Mouse (Mus musculus): ENCODE data around the gene Casc3. TPM values are rescaled to one million over a fixed set of nuclear protein-coding genes. Genes with fewer than 3 reads are reported as not detected.

Casc3 gene
- total and polyA plus RNA-seq, 3 experiments, result 14.4 to 71.7 (median 16.7) TPM

DNA sequence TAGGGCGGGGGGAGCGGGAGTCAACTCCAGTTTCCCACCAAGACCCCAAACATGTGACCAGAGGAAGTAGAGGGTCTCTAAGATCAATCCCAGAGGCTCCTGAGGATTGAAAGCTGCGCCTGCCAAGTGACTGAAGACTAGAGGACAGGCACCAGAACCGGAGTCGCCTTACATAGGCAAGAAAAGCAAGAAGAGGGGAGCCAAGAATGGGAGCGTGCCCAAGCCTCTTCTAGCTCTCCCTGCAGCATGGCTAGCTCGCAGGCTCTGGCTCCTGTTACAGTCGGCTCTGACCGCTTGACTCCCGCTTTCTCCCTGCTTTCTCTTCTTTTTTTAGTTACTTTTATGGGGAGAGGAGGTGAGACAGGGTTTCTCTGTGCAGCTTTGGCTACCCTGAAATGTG lies 19.5 kb upstream of the Casc3 start:
- dilution Hi-C loops (cut with MboI; ENCODE audit: extremely low pct_ligation_motif_present, extremely low pct_unique_long_range_greater_than_20kb, low sequenced_read_pairs) (no loop called here), in situ Hi-C loops (cut with MboI; ENCODE audit: low pct_ligation_motif_present, low pct_unique_long_range_greater_than_20kb, low sequenced_read_pairs) (loop anchor here (5.0 to 10.0 kb wide), 2 partner anchors 60 to 88 kb away; partner anchors contain the start of gene Med24)
- Histone ChIP-seq H3K79me2 (replicated peaks; ENCODE audit: control insufficient read depth, extremely low read depth, insufficient read depth, poor library complexity, severe bottlenecking) (0 out of 2 replicates have a peak, but pooled peaks cover 3% of the 10 kb centered on the region), H3K27ac (ENCODE audit: insufficient read depth, low read depth) (no peak overlapping the region), H3K36me3 (replicated peaks in 1 of 2; ENCODE audit: control insufficient read depth in 1 of 2, insufficient read depth in 1 of 2, low read length in 1 of 2) (no peaks in the 10 kb centered on the region), H3K4me3 (replicated peaks in 1 of 3; ENCODE audit: low read depth in 2 of 3, low read length in 2 of 3, poor library complexity in 1 of 3) (no peak overlapping the region), H3K4me2 (ENCODE audit: insufficient read depth, low read depth, poor library complexity, severe bottlenecking) (no peak overlapping the region), H3K27me3 (replicated peaks) (peaks cover 24% of the 10 kb centered on the region), H3K9ac (ENCODE audit: insufficient read depth, low read depth) (no peak overlapping the region), H3K4me1 (ENCODE audit: control insufficient read depth in 1 of 2, insufficient read depth in 2 of 2) (peaks cover 17 to 45% of the 10 kb centered on the region in 2 experiments), H3K9me3 (replicated peaks; ENCODE audit: low read length) (no peaks in the 10 kb centered on the region)
- no peak for DNase-seq (ENCODE audit: extremely low read depth)
- TF ChIP-seq BHLHE40 (IDR thresholded peaks at IDR 0.05; ENCODE audit: low read depth, low read length), result no peak
- TF ChIP-seq JUN (IDR thresholded peaks at IDR 0.05; ENCODE audit: insufficient read depth, low read depth, low read length), result no peak
- TF ChIP-seq NRF1 (IDR thresholded peaks at IDR 0.05; ENCODE audit: low read depth, low read length), result no peak
- no peak for TF ChIP-seq JUND (conservative IDR thresholded peaks at IDR 0.05; ENCODE audit: low read depth, low read length)
- no peak for TF ChIP-seq POLR2AphosphoS2 (IDR thresholded peaks at IDR 0.05; ENCODE audit: low read depth, low read length)
- no peak for TF ChIP-seq CTCF (conservative IDR thresholded peaks at IDR 0.05 in 1 of 2, IDR thresholded peaks at IDR 0.05 in 1 of 2; ENCODE audit: low read depth in 2 of 2, low read length in 2 of 2)
- TF ChIP-seq SMC3 (IDR thresholded peaks at IDR 0.05; ENCODE audit: low read depth, low read length), result no peak
- no peak for TF ChIP-seq KAT2A (IDR thresholded peaks at IDR 0.05; ENCODE audit: insufficient replicate concordance, low read length)
- TF ChIP-seq ZKSCAN1 (IDR thresholded peaks at IDR 0.05; ENCODE audit: borderline replicate concordance, low read depth, low read length), result no peak
- no peak for TF ChIP-seq USF2 (conservative IDR thresholded peaks at IDR 0.05; ENCODE audit: low read depth, low read length)
- TF ChIP-seq ETS1 (conservative IDR thresholded peaks at IDR 0.05; ENCODE audit: low read depth, low read length), result no peak
- TF ChIP-seq USF1 (IDR thresholded peaks at IDR 0.05; ENCODE audit: low read depth, low read length), result no peak
- TF ChIP-seq RCOR1 (conservative IDR thresholded peaks at IDR 0.05; ENCODE audit: low read depth, low read length), result no peak
- no peak for TF ChIP-seq EP300 (IDR thresholded peaks at IDR 0.05; ENCODE audit: low read length)
- no peak for TF ChIP-seq ZC3H11A (IDR thresholded peaks at IDR 0.05; ENCODE audit: low read depth, low read length)
- TF ChIP-seq NELFE (IDR thresholded peaks at IDR 0.05; ENCODE audit: low read depth, low read length), result no peak

DNA sequence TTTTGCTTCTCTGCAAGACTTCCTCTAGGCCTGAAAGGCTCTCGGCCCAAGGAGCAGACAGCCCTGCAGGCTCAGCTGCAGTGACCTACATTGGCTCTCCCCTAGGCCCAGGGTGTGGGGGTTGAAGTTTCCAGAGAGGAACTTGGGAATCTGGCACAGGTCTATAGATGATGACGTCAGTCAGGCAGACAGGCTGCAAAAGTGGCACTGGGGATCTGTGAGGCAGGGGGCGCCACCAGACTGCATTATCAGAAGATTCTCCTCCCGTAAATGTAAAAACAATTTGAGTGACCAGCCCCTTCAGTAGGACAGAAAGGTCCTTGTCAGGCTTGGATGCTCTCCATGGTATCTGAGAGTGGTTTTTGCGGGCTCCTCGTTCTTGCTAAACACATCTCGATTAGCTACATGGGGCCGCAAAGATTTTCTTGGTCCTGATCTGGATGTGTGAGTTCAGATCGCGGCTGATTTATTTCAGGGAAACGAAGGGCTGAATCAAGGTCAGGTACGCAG lies 18.9 kb upstream of the Casc3 start:
- Histone ChIP-seq H3K27me3 (replicated peaks) (peaks cover 22% of the 10 kb centered on the region), H3K4me1 (ENCODE audit: control insufficient read depth in 1 of 2, insufficient read depth in 2 of 2) (peaks cover 17 to 47% of the 10 kb centered on the region in 2 experiments), H3K9me3 (replicated peaks; ENCODE audit: low read length) (no peaks in the 10 kb centered on the region), H3K36me3 (replicated peaks in 1 of 2; ENCODE audit: control insufficient read depth in 1 of 2, insufficient read depth in 1 of 2, low read length in 1 of 2) (no peaks in the 10 kb centered on the region), H3K27ac (ENCODE audit: insufficient read depth, low read depth) (no peak overlapping the region), H3K79me2 (replicated peaks; ENCODE audit: control insufficient read depth, extremely low read depth, insufficient read depth, poor library complexity, severe bottlenecking) (0 out of 2 replicates have a peak, but pooled peaks cover 3% of the 10 kb centered on the region), H3K4me3 (replicated peaks in 1 of 3; ENCODE audit: low read depth in 2 of 3, low read length in 2 of 3, poor library complexity in 1 of 3) (no peak overlapping the region), H3K4me2 (ENCODE audit: insufficient read depth, low read depth, poor library complexity, severe bottlenecking) (peak overlapping the region; percentile 35; the same call in 1 of the 2 replicates), H3K9ac (ENCODE audit: insufficient read depth, low read depth) (no peak overlapping the region)
- TF ChIP-seq CTCF (conservative IDR thresholded peaks at IDR 0.05 in 1 of 2, IDR thresholded peaks at IDR 0.05 in 1 of 2; ENCODE audit: low read depth in 2 of 2, low read length in 2 of 2) (peak in 1 of 2 experiments; percentile 65; a peak in 2 of 4 replicates), MAZ (IDR thresholded peaks at IDR 0.05; ENCODE audit: low read depth, low read length) (no peak), RAD21 (IDR thresholded peaks at IDR 0.05; ENCODE audit: low read depth, low read length) (peak; percentile 45), MYC (IDR thresholded peaks at IDR 0.05; ENCODE audit: low read depth, low read length) (no peak), SMC3 (IDR thresholded peaks at IDR 0.05; ENCODE audit: low read depth, low read length) (peak; percentile 16; the same call in 1 of the 2 replicates)
- dilution Hi-C loops (cut with MboI; ENCODE audit: extremely low pct_ligation_motif_present, extremely low pct_unique_long_range_greater_than_20kb, low sequenced_read_pairs), result no loop called here
- in situ Hi-C loops (cut with MboI; ENCODE audit: low pct_ligation_motif_present, low pct_unique_long_range_greater_than_20kb, low sequenced_read_pairs), result loop anchor here (5.0 to 10.0 kb wide), 2 partner anchors 61 to 89 kb away; partner anchors contain the start of gene Med24
- no peak for DNase-seq (ENCODE audit: extremely low read depth)

Measured in CH12.LX (cell line).